Mouse (Mus musculus): Measurements from ENCODE around the gene Limch1.

Limch1 gene

DNA sequence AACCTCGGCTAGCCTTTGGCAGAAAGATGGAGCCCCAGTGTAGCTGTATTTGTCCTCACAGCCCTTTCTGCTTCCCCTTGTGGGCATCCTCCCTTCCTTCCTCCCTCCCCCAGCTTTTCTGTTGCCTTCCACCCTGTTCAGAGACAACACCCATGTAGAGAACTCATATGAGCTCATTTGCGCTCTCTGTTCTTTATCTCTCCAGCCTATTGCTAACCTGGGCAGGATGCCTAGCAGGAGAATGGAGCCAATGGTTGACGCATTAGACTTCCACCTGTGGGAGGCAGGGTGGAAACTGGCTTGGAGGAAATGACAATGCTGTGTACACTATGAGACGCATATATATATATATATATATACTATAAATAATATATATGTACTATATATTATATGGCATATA lies 126.4 kb downstream of the Limch1 start:
- in situ Hi-C loops (cut with MboI, MseI): no loop called here

- in situ Hi-C loops (cut with MboI, MseI): no loop called here
These were observed 127.1 kb downstream of the Limch1 start for GRCm38 (mm10) chr5:66872681-66873080.

- in situ Hi-C loops (cut with MboI, MseI): no loop called here
These were observed 130.6 kb downstream of the Limch1 start for GRCm38 (mm10) chr5:66876018-66876805.

DNA sequence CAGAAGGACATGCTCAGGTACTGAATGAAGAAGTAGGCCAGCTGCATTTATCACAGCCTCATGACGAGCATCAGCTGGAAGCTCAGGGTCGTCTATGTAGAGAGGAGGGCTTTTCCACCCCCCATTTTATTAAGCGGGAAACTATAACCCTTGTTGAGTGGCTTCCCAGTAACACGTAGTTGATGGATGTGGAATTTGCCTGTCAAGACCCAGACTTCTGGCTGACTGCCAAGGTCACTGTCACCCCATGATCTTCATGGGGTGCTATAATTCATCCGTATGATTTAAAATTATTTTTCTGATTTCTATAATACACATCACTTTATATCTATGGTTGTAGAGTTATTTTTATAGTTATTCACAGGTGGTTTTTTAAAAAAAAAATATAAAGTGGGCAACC lies 131.4 kb downstream of the Limch1 start:
- in situ Hi-C loops (cut with MboI, MseI): no loop called here

DNA sequence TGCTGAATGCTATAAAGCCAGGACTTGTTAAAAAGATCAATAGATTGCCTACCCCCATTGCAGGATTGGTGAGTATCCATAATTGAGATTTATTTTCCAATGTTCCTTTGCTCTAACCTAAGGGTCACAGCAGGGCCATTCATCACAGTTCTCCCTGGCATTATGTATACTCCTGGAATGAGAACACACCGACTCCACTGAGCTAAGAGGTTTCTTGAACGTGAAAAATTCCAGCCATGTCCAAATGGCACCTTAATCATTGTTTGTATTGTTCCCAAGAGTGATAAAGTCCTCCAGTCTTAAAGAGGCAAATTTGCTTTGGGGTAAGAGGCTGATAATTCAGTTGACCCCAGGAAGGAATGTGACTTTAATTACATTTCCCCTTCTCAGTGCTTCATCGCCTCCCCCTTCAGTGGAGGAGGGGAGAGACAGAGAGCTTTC lies 136.3 kb downstream of the Limch1 start:
- in situ Hi-C loops (cut with MboI, MseI): no loop called here

GRCm38 (mm10) chr5:66882718-66883117 lies 137.1 kb downstream of the Limch1 start:
- in situ Hi-C loops (cut with MboI, MseI): no loop called here

DNA sequence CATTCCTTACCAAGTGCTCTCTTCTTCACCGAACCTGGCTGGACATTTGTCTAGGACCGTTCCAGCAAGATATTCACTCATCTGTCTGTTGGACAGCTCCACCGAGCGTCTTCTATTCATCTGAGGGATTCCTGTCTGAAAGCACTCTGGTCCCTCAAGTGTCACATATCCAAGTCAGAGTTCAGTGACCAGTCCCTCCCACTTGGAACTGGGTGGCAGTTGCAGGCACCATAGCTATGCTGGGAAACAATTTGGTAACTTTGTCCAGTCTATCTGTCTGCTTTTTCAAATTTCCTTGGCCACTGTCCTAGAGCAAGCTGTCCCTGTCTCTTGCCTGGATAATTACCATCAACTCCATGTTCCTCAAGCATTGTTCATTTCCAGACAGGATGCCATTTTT lies 138.9 kb downstream of the Limch1 start:
- in situ Hi-C loops (cut with MboI, MseI): no loop called here

DNA sequence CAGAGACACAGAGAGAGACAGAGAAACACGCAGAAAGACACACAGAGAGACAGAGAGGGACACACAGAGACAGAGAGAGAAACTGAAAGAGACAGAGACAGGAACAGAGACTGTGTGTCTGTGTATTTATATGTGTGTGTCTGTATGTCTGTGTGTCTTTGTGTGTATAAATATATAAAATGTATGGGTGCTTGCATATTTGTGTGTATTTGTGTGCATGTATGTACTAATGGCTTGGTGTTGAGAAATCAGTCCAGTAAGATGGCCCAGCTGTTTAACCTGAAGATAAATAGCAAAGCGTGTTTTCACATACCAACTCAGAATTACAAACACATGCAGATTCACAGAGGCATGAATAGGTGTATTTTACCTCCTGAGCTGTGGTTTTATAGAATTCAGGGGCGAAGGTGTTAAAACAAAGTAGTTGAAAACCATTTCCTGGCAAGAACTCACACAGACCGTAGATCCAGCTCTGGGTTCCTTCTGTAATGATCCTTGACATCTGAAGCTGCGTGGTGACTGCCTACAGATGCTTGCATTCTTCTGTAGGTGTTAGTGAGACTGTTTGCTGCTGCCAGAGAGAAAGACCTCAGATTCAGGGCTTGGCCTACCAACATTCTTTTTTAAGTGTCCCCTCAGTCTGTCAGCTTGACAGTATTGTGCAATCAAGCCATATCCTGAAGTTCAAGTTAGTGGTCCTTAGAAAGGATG lies 140.9 kb downstream of the Limch1 start:
- in situ Hi-C loops (cut with MboI, MseI): no loop called here

- in situ Hi-C loops (cut with MboI, MseI): no loop called here
These were observed 142.4 kb downstream of the Limch1 start for GRCm38 (mm10) chr5:66888061-66888460.

- in situ Hi-C loops (cut with MboI, MseI): no loop called here
These were observed 143.7 kb downstream of the Limch1 start for GRCm38 (mm10) chr5:66889337-66889736.

DNA sequence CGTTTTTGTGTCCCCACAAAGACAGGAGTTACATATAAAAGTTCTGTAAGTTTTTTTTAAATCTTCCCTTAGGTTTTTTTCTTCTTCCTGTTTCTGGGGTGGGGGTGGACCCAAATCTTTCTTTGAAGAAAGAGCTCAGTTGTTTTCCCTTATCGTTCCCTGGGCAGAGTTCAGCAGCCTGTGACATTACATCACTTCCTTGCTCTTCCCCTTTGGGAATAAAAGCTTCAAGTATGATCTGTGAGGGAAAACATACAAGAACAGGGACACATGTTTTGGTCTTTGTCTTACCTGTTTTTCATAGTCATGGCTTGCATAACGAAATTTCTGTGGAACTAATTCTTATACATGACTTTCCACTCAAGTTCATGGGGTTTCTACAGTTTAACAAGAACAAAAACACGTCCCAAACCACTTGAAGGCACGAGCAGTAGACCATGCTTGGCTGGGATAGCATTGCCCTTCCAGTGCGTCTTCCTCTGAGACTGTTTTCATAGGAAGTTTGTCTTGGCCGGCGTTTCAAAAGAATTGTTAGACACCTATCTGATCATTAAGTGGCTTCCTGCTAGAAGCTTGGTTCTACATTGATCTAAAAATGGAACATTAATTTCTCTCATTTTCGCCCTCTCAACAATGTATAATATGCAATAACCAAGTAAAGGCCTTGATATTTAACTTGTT lies 150.0 kb downstream of the Limch1 start:
- in situ Hi-C loops (cut with MboI, MseI): no loop called here

DNA sequence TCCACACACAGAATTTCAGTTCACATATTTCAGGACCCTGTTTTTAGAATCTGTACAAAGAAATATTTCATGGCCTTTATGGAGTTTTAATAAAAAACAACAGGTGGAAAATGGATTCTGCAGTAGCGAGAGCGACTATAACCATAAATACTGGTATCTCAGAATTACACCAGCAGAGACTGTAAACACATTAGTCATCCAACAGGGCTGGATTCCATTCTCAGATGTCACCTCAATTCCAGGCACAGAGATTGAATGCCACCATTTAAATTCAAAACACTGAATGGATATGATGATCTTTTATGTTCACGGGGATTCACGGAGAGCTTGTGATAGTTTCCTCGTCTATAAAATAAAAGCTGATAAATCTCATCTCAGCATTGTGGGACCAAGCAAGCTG lies 152.0 kb downstream of the Limch1 start:
- in situ Hi-C loops (cut with MboI, MseI): no loop called here

GRCm38 (mm10) chr5:66898252-66898651 lies 152.6 kb downstream of the Limch1 start:
- in situ Hi-C loops (cut with MboI, MseI): no loop called here

- in situ Hi-C loops (cut with MboI, MseI): no loop called here
These were observed 153.3 kb downstream of the Limch1 start for GRCm38 (mm10) chr5:66898811-66899430.

DNA sequence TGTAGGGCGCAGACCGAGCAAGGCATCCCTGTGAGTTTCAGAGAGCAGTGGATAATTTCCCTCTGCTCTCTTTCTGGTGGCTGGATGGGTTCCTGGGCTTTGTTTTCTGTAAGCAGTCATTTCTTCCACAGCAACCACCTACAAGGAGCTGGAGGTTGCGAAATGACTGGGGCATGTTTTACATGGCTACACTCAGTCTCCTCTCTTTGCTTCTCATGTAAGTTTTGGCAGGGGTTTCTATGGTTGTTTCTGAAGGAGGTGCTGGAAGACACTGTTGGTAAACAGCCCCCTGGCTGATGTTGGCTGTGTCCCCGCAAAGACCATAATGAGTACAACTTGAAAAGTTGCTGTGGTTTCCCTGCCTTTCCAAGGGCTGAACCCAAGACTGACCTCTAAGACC lies 155.5 kb downstream of the Limch1 start:
- in situ Hi-C loops (cut with MboI, MseI): no loop called here

GRCm38 (mm10) chr5:66904835-66905234 lies 159.2 kb downstream of the Limch1 start:
- in situ Hi-C loops (cut with MboI, MseI): no loop called here

- in situ Hi-C loops (cut with MboI, MseI): no loop called here
These were observed 163.3 kb downstream of the Limch1 start for GRCm38 (mm10) chr5:66908883-66909282.

GRCm38 (mm10) chr5:66909962-66910361 lies 164.3 kb downstream of the Limch1 start:
- in situ Hi-C loops (cut with MboI, MseI): no loop called here

DNA sequence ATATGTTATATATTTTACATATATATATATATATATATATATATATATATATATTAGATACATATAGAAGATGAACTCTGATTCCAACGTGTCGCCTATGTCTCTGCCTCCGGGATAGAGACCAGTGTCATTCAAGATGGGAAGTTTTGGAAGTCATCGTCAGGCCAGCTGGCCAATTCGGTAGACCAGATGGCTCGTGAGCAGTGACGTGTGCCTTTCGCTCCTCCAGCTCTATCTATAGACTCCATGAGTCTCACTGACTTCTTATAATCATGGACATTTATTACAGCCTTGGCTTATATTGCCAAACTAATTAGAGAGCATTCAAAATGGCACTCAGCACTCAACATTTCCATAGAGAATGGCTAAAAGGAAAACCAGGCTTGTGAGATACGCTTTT lies 165.0 kb downstream of the Limch1 start:
- in situ Hi-C loops (cut with MboI, MseI): no loop called here

- in situ Hi-C loops (cut with MboI, MseI): no loop called here
These were observed 165.4 kb downstream of the Limch1 start for GRCm38 (mm10) chr5:66911068-66911467.

DNA sequence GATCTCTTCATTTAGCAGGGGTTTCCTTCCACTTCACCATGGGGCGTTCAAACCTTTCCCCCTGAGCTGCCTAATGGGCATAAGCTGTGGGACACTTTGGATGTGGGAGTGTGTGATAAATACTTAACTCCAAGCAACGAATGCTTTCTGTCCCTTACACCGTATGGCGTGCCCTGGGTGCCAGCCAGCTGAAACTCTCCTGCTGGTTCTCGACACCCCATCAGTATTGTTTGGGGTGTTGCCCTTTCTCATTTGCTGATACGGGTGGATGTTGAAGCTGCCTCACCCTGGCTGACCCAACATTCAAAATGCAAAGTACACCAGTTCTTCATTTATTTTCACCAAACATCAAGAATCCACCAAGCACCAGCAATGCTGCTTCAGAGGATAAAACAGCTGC lies 168.2 kb downstream of the Limch1 start:
- in situ Hi-C loops (cut with MboI, MseI): no loop called here

Measured in regulatory T cell (primary cell).